Mouse (Mus musculus) mouse embryonic stem cell (cell line): Measurements from ENCODE around the gene Rbm34.

Experiments
- in situ Hi-C, 2 experiments: fragments of 300-500 bp; cut with MboI; formaldehyde crosslinking; loops; 1 replicate in 1 of 2; 3 replicates in 1 of 2; pipeline ENCODE4 v1.14.3; 2019 to 2020; ENCODE audit warnings: low sequenced_read_pairs in 2 of 2, low pct_unique_long_range_greater_than_20kb in 1 of 2, mixed read lengths in 1 of 2; ENCODE audit not compliant: unreplicated experiment in 1 of 2

Gene Rbm34

DNA sequence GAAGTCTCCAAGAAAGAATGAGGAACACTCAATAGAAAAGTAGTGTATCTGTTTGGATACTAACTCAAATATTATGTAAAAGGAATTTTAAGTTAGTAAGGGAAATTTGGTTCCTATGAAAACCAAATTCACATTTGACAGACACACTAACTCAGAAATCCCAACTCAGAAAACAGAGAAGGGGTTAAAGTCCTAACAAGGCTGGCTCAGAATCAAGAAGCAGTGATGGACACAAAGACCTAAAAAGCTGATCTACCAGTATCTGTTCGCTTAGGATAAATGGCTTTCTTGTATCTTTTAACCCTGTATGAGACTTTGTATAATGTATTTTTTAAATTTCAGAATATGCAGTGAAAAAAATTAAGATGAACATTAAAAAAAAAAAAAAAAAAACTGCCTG is 1.3 kb downstream of the Rbm34 start:
- in situ Hi-C loops, result no loop called here

DNA sequence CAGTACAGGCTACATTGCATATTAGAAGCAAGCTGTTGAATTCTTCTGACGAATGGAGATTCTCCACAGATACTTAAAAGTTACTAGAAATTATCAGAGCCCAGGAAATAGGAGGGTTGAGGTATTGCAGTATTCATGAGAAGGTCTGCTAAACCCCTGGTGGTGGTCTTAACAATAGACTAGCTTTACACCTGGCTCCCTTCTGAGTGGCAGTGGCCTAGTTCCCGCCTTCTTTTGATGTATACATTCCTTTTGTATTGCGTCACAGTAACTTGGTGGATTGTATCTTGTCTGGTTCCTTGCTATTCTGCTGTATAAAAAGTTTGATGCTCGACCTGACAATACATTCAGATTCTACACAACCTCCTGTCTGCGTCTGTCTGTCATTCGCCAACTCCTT is 2.8 kb downstream of the Rbm34 start:
- in situ Hi-C loops, result no loop called here

DNA sequence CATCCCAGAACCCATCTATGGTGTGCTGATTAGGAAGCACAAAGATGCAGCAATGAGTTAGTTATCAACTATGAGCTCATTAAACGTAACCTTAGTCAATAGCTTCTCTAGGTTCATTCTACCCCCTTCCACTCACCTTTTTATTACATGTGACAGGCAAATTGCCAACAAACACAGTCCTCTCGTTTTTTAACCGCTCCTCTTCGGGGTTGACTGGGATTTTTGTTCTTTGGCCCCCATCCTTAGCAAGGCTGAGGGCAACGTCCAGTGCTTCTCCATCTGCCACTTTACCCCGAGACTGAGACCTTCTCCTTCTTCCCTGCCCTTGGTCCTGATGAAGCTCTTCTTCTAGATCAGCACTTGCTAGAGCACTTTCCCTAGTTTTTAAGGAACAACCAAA is 5.6 kb downstream of the Rbm34 start:
- in situ Hi-C loops, result no loop called here

DNA sequence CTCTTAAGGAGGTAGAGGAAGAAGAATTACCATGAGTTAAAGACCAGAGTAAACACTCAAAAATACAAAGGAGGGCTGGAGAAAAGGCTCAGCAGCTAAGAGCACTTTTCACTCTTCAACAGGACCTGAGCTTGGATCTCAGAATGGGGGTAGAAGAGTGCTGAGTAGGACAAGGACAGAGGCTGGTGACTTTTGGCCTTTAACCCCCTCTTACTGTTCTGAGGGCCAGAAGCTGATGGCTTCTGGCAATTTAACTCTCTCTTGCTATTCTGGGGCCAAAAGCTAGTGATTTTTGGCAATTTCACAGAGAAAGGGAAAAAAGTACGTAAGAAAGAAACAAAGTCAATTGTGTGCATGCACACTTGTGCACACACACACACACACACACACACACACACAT is 8.0 kb downstream of the Rbm34 start:
- in situ Hi-C loops, result no loop called here

DNA sequence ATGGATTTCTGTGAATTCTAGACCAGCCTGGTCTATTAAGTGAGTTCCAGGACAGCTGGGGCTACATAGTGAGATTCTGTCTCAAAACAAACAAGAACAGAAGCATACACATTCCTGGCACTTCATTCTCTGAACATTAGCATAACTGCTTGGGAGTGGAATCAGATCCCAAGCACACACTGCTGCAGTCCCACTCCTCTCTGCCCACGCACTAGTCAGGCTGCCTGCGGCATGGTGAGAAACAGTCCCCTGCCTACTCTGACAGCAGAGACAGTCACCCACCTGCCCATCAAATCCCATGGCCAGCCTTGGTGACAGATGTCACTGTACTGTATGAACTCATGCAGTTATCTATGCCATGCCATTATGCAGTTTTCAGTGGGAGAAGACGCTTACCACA is 9.4 kb downstream of the Rbm34 start:
- in situ Hi-C loops, result no loop called here

DNA sequence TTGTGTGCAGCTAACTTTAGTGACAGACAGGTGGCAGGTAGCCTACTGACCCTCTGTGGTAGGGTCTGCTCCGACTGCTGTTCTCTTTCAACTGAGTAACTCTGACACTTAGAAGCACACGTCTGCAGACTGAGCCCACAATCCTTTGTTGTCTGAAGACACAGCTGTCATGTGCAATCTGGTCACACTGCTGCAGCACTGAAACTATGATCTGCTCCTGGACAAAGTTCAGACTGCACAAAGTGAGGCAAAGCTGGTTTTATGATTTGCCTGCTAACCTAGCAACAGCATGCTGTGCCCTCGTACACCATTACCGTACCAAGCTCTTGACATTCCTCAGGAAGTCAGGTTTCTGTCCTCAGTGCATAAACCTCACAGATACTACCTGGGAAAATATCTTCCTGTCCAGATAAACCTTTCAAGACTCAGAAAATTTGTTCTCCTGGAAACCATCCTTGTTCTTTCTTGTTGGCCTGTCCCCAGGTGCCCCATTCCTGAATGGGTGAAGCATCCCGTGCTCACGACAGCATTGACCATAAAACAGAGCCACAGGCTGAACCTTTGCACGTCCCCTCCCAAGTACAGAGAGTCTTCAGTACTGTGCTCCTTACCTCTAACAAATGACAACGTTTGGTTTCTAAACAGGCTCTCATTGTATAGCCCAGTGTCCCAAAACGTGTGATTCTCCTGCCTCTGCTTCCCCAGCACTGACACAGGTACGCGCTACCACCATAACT is 18.8 kb downstream of the Rbm34 start:
- in situ Hi-C loops, result no loop called here

DNA sequence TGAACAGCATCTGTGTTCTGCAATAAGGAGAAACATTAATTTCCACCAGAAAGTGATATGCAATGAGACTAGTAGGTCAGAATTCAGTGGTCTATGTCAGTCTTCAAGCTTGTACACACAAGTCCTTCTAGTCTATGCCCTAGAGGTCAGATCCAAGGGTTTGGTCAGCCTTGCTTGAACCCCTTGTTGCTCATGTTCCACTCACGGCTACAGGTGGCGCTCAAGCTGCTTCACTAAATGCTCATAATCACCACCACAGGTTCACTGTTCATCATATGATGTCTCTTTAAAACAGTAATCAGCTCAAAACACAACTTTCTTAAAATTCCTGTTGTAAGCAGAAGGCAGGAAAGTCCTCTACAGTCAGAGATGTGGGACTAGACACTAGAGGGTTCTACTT is 21.3 kb downstream of the Rbm34 start:
- in situ Hi-C loops, result no loop called here

DNA sequence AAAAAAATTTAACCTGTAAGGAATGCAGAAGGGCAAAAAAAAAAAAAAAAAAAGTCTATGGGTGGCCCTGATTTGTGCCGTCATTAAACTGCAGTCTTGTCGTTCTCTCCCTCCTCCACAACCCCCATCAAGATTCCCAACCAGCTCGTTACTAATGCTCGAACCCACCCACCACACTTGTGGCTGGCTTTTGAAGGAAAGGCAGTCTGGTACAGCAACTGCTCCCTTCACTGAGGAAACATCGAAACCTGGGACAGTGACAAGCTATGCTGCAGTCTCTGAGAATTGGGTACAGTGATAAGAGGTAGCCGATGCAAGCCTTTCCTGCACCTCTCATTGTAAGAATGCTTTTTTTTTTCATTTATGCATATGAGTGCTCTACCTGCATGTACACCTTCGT is 24.4 kb downstream of the Rbm34 start:
- in situ Hi-C loops, result no loop called here

DNA sequence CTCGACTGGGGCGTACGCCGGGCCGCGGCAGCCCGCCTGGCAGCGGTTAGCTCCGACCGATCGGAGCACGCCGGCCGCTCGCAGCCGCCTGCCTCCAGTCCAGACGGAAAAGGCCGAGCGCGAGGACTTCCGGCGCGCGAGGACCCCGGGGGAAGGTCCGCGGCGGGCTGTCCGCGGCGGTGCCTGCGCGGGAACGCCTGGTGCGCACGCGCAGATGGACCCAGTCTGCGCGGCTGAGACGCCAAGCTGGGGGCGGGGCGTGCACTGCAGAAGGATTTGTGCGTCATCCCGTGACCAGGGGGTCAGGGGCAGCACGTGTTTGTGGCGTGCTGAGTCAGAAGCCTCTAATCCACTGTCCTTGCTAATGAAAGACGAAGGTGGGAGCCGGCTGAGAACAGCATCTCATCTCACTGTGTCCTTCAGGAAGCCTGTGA is 25.1 kb downstream of the Rbm34 start, which contains the start of gene Tomm20:
Gene Tomm20 (minus strand): TSS at position 115 of the 434 bp plus-strand sequence.
- in situ Hi-C loops, result no loop called here

DNA sequence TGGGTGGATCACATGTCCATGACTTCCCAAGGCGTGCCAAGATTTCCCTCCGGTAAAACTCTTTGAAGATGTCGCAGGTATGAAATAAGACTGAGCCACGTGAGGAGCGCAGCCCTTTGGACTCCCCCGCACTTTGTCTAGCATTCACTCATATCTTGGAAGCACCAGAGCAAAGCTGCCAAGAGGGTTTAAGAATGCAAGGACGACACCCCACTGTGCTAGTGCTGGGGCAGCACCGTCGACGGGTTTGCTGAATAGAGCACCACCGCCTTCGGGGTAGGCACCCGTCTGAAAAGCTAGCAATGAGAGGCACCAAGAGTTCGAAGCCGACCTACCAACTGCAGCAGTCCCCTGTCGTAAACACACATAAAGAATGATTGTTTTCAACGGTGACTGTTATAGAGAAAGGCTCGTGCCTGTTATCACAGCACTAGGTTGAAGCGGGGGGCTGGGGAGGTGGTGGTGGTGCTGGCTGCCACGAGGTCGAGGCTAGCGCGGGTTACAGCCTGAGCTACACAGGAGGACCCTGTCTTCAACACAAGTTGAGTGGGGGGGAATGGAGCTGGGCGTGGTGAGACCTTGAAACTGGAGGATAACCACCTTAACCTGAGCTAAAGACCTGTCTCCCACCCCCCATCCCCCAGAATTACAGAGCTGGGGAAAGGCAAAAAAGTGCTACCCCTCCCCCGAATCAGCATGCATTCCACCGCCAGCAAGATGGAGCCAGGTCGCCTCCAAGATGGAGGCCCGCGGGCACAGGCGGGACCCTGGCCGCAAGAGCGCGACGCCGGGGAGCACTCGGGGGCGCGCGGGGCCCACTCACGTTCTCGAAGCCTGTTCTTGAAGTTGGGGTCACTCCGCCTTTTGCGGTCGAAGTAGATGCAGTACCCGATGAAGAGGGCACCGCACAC is 25.8 kb downstream of the Rbm34 start:
- in situ Hi-C loops, result no loop called here

DNA sequence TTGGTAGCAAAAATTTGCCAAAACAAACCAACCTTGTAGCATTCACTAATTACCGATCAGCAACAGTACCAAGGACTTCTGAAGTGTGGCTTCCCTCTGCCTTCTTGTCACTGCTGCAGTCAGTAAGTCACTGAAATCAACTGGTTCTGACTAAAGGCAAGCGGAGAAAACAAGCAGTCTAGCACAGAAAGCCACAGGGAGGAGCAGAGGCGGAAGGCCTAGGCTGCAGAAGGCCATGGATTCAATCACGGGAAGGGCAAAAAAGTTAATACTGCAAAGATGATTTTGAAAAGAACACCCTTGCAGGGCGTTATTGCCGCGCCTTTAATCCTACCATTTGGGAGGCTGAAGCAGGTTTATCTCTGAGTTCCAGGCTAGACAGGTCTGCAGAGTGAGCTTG is 27.3 kb downstream of the Rbm34 start:
- in situ Hi-C loops, result no loop called here

DNA sequence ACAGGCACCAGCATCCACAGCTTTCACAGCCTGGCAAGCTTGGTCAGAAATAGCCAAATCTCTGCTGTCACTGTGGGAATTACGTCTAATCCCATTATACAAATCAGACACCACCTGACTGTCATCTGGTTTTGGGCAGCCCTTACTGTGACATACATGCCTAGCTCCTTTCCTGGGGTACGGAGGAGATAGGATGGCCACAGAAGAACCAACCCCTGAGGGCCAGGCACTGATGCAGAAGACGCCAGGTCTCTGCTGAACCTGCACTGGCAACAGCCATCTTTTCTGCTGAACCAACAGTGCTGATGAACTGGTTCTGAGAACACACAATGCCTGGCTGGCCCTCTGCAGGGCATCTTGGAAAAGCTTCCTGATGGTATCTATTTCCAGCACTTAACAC is 33.5 kb downstream of the Rbm34 start:
- in situ Hi-C loops, result no loop called here

DNA sequence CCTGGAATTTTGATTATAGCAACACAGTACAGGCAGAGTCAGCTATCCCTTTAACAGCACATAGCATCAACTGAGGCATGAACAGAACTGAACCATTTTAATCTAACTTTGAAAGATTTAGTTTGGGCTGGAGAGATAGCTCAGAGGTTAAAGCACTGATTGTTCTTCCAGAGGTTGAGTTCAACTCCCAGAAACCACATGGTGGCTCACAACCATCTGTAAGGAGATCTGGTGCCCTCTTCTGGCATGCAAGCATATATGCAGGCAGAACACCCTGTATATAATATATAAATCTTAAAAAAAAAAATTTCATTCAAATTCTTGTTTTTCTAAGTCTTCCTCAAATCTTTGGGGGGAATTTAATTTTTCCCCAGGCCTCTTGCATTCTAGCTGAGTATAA is 34.9 kb downstream of the Rbm34 start:
- in situ Hi-C loops, result no loop called here

DNA sequence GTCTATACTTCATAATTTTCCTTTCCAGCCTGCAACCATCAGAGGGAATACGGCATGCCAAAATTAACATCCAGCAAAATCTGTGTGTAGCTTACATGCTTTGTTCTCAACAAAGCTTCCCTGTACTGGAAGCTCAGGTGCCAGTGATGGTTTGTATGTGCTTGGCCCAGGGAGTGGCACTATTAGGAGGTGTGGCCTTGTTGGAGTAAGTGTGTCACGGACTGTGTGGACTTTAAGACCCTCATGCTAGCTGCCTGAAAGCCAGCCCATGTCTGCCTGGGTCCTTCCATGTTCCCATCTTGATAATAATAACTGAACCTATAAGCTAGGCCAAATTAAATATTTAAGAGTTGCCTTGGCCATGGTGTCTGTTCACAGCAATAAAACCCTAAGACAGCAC is 35.5 kb downstream of the Rbm34 start:
- in situ Hi-C loops, result no loop called here

DNA sequence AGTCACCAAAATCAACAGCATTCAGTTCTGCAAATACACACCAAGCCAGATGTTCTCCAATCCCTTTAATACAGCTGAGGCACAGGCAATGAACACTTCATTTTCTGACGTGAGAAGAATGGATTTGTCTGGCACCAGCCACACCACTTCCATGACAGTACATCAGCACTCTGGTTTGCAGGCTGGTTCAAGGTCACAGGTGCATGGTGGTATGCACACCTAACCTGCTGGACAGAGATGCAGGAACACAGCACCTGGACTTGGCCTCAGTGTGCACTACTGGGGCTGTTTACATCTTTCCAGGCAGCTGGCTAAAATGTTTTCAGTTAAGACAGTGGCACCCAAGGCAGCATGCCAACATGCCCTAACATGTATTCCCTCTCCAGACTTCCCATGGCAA is 38.2 kb downstream of the Rbm34 start:
- in situ Hi-C loops, result no loop called here

DNA sequence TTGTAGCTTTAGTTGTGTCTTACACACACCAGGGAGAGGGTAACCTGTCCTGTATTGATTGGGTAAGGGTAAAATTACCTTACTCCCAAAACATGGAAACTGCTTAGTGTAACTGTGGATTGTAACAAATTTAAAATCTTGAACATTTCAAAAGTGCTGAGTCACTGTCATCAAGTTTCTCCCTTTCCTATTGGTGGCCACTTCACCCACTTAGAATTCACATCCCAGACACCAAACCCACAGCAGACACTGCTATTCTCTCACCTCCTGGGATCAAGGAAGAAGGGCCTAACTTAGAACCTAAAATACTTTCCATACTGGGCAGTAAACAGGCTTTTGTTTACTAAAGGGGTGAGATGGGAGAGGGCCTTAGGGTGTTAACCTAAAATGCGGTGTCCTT is 38.6 kb downstream of the Rbm34 start:
- in situ Hi-C loops, result no loop called here

DNA sequence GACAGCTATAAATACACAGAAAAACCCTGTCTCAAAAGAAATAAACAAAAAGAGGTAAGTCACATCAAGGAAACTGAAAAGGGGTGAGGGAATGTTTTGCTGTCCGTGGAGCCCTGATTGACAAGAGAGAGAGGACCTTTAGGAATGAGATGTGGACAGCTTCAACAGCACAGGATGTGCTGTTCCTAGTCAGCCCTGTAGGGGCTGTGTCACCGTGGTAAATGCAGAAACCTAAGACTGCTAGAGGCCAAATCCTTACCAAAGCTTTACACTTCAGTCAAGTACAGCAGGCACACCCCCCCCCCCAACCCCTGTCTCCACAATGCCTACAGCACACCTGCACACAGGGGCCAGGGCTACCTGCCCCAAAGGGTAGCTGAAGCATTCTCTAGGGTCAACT is 39.2 kb downstream of the Rbm34 start:
- in situ Hi-C loops, result no loop called here

DNA sequence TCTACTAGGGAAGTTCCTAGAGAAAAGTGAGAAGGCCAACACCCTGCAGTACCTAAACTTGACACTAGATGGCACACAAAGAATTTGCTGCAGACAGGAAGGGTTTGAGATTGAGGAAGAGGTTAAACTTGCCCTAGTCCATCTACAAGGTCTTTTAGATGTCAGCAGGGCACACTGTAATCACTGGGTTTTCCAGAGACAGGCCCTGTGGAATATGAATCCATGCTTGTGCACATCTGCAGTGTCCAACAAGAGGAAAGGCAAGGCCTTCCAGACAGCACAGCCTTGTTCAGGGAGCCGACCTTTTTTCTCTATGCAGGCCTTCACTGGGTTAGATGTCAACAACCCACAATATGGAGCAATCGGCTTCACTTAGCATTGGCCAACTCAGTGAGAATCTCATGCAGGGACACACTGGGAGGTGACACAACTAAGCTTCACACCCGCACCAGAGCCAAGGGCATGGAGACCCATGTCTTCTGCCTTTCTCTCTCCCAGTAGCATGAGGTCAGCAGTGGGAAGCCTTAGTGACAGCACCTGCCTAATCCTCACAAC is 41.2 kb downstream of the Rbm34 start:
- in situ Hi-C loops, result loop anchor here in 1 of 2 experiments (10.0 kb wide), 1 partner anchor 435 kb away; no protein-coding TSS in a partner anchor

DNA sequence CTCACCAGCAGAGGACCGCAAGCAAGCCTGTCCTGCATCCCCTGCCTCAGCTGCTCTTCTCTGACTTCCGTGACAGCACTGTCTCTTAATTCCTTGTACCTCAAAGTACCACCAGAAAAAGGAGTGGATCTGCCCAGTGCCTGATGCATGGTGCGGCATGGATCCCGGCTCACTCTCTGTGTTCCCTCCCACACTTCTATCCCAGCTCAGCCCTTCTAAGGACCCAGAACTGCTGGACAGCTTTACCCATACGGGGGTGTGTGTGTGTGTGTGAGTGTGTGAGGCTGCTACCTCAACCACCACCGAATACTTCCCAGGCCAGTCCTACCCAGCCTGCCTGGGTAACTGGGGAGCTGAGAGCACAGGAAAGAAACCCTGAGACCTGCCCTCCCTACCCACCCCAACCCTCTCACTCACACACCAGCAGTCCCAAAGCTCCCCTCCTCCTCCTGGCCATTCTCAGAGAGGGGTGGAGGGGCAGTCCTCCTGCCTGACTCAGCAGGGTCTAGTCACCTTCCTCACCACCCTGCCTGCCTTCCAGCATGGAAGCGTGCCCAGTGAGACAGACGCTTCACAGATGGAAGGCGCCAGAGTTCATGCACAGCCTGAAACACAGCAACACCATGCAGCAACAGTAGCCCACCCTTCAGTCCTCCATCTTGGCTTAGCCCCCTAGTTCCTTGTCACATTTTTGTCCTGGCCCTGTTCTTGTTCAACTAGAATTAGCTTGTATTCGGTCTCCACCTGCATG is 41.9 kb downstream of the Rbm34 start:
- in situ Hi-C loops, result loop anchor here in 1 of 2 experiments (10.0 kb wide), 1 partner anchor 434 kb away; no protein-coding TSS in a partner anchor
